Mouse (Mus musculus): ENCODE measurements around the gene Nxnl1.

- peak; percentile 90 to 99 for TF ChIP-seq CTCF (conservative IDR thresholded peaks at IDR 0.05 in 1 of 2, IDR thresholded peaks at IDR 0.05 in 1 of 2; ENCODE audit: low read depth in 2 of 2, low read length in 2 of 2)
- TF ChIP-seq E2F4 (IDR thresholded peaks at IDR 0.05; ENCODE audit: insufficient replicate concordance, low read depth, low read length): no peak
- TF ChIP-seq MYC (IDR thresholded peaks at IDR 0.05; ENCODE audit: low read depth, low read length): peak; percentile 52; the same call in 1 of the 2 replicates
Measured at GRCm38 (mm10) chr8:71561401-71561800, 5.0 kb downstream of the Nxnl1 start.
